Mouse (Mus musculus): Measurements from ENCODE around the gene Banp. TPM values are rescaled to one million over a fixed set of nuclear protein-coding genes. Genes with fewer than 3 reads are reported as not detected.

The Banp gene
- total RNA-seq, 2 experiments from 2014 or later: 32.7 to 61.0 TPM

DNA sequence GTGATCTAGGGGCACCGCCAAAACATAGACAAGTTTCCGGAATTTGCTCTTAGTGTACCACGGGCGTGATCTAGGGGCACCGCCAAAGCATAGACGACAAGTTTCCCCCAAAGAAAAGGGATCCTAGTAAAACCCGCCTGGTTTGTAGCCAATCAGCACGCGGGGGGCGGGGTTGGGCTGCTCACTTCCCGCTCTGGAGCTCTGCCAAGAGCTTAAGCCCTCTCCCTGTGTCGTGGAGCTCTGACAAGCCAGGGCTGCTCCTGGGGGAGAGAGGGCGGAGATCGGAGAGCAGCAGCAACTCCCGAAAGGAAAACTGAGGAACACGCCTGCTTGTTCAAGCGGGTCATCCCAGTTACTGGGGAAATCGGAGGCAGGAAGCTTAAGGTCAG lies 1.8 kb upstream of the Banp start:
- DNase-seq (ENCODE audit: low spot score in 2 of 2): peak; percentile 70 to 74
- no peak for TF ChIP-seq CTCF (conservative IDR thresholded peaks at IDR 0.05)
- Histone ChIP-seq H3K27ac (peak overlapping the region; percentile 71; the same call in 1 of the 2 replicates), H3K4me3 (peak overlapping the region; percentile 33)

DNA sequence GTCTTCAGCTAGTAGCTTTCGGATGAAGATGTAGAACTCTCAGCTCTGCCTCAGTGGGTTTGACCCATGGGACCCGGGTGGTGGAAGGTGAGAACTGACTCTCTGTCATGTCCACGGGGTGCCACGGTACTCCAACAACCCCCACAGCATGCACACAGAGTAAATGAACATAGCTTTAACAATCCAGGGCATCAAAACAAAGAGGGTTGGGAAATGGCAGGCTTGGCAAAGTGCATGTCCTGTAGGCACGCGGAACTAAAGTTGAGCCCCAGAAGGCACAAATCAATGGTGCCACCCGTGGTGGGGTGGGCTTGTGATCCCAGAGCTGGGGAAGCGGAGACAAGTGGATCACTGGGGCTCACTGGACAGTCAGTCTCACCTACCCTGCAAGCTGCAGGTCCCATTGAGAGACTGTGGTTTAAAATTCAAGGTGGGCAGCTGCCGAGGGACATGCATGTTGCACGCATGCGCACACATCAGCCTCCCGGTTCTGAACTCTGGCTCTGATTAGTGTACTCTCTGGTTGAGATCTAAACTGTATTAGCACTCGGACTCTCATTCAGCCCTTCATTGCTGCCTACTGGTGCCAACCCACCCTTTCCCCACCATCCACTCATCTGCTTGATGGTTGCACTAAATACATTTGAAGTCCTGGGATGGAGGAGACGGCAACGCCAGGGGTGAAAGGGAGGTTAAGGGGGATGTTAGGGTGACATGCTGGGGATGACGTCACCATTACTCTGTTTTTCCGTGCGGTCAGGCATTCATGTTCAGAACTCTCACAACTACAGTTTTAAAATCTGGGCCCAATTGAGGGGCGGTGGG lies 1.0 kb upstream of the Banp start:
- Histone ChIP-seq H3K27ac (peak overlapping the region; percentile 71; the same call in 1 of the 2 replicates), H3K4me3 (peak overlapping the region; percentile 33)
- DNase-seq (ENCODE audit: low spot score in 2 of 2): no peak
- no peak for TF ChIP-seq CTCF (conservative IDR thresholded peaks at IDR 0.05)

DNA sequence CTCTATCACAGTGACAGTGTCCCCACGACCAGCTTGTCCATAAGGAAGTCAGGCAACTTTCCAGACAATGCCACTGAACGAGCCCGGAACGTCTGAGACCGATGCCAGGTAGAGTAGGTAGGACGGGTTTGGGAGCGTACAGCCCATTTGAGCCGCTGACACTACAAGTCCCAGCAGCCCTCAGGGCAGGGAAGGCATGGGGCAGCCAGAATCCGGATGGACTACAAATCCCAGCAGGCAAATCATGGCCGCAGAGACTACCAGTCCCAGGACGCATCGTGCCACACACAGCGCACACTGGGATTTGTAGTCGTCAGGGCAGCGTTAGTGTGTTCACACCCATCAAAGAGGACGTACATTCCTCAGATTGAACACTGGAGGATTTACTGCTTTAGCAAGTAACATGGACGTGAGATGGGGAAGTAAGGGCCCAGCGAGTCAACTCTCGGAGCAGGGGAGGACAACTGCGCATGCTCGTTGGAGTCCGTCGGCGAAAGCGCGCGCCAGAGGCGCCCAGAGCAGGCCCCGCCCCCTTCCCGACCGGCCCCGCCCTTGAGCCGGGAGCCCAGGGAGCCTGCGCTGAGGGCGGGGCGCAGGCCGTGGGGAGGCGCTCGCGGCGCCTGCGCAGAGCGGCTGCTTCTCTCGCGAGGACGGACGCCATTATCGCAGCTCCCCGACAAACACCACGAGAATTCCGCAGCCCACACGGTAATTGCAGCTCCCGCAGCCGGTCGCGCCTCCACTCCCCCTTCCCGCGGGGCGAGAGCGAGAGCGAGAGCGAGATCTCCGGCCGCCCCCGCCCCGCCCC lies 595 bp downstream of the Banp start:
- peak overlapping the region; percentile 66 for H3K4me3 ChIP-seq
- TF ChIP-seq CTCF (conservative IDR thresholded peaks at IDR 0.05): no peak
- DNase-seq (ENCODE audit: low spot score in 2 of 2): peak; percentile 98
- peak overlapping the region; percentile 99 for H3K27ac ChIP-seq

DNA sequence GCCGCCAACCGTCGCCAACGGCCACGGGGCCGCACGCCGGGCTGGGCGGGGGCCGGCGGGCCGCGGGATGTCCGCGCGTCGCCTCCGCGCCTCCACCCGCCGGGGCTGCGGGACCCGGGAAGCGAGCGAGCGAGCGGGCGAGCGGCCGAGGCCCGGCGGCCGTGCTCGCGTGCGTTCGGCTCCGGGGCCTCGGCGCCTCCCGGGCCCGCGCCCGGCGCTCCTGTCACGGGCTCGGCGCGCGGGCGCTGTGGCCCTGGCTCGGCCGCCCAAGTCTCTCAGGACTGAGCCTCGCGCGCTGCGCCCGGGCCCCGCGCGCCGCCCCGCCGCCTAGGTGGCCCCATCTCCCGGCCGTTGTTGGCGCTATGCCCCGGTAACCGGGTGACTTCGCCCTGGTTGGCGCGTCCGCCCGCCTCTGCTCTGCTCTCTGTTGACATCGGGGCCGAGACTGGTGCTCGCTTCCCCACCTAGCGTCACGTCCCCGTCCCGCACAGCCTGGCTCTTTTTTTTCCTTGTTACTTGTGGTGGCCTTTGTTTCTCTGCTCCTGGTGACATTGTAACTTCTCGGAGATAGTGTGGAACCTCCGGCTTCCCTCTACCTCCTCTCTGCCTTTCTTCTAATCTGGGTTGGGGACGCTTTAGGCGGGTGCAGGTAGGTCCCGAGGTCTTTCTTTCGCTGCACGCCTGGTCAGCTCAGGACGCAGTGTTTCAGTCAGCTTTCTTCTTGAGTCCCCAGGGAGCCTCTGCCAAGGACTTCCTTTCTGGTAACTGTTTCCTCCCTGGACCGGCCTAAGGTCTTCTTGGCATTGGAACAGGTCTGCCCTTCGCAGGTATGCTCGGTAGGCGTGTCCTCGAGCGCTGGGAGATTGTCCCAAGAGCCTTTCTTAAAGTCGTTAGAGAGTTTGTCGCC lies 1.5 kb downstream of the Banp start:
- TF ChIP-seq CTCF (conservative IDR thresholded peaks at IDR 0.05): peak; percentile 54
- Histone ChIP-seq H3K27ac (peak overlapping the region; percentile 99), H3K4me3 (peak overlapping the region; percentile 66)
- peak in 1 of 2 experiments; percentile 58 for DNase-seq (ENCODE audit: low spot score in 2 of 2)

DNA sequence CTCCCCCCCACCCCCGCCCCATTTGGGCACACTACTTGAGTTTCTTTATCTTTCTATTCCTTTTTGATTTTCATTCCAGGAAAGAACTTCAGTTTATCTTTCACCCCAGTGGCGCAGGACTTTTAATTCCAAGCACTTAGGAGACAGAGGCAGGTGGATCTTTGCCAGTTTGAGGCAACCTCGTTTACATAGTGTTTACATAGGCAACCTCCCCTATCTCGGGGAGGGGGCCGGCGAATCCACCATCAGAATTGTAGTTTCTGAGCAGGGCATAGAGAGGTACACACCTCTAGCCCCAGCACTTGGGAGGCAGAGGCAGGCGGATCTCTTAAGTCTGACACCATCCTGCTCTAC lies 2.1 kb downstream of the Banp start:
- no peak overlapping the region for H3K27ac ChIP-seq
- H3K4me3 ChIP-seq: peak overlapping the region; percentile 66
- no peak for TF ChIP-seq CTCF (conservative IDR thresholded peaks at IDR 0.05)
- DNase-seq (ENCODE audit: low spot score in 2 of 2): no peak

DNA sequence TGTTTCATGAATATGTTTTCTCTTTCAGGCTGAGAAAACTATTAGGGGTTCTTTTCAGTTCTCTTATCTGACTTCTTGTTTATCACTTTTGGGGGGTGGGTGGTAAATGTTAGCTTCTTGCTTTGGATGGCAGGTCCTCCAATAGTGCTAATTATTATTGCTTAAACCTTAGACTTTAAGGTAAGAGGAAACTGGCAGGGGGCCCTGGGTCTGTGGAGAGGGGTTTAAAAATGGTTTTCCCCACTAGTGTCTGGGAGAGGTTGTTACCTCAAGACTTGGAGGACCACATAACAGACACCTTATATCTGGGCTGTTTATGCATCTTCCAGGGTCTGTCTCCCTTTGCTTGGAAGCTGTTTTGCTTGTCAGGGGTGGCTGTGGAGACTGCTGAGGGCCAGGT lies 2.6 kb downstream of the Banp start:
- Histone ChIP-seq H3K4me3 (peak overlapping the region; percentile 66; the same call in 1 of the 2 replicates), H3K27ac (no peak overlapping the region)
- TF ChIP-seq CTCF (conservative IDR thresholded peaks at IDR 0.05): no peak
- no peak for DNase-seq (ENCODE audit: low spot score in 2 of 2)

DNA sequence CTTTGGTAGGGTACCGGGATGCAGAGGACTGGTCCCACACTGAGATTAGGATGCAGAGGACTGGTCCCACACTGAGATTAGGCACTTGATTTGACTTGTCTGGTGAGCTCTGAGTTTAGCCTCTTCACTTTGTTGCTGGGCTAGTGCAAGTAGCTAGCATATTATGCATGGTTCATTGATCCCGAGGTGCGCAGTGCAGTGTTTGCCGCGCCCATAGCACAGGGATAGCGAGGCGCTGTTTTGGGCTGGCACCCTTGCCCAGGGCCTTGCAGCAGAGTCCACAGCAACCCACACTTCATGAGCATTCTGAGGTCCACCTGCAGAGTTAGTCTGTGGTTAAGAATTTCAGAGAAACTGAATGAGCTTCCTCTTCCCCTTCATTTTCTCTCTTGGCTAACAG lies 3.2 kb downstream of the Banp start:
- Histone ChIP-seq H3K27ac (no peak overlapping the region), H3K4me3 (no peak overlapping the region)
- no peak for DNase-seq (ENCODE audit: low spot score in 2 of 2)
- no peak for TF ChIP-seq CTCF (conservative IDR thresholded peaks at IDR 0.05)

DNA sequence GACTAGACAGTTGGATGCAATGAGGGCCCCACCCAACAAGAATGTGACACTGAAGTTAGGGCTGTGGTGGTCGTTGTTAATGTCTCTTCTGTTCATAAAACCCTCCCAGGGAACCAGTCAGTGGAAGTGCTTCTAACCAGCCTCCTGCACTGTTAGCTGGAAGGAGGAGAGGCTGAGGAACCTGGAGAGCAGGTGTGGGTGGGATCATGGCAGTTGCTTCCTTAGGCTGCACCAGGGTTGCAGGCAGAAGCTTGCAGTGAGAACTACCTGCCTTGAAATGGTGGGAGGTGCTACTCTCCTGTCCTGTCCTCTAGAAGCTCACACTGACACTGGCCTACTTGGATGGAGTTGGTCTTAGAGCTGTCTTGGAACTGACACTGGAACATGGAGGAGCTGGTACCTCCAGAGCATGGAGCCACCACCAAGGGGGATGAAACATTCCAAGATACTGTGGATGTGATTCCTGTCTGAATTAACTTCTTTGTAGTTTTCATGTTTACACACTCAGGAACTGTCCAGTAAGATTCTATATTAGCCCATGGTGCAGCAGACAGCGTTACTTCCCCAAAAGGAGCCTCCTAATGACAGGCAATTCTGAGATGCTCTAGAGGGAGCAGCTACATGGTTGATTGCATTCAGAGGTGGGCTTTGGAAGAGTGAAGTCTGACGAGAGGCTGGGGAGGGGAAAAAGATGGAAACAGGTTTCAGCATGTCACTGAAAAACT lies 4.4 kb downstream of the Banp start:
- TF ChIP-seq CTCF (conservative IDR thresholded peaks at IDR 0.05): no peak
- Histone ChIP-seq H3K4me3 (no peak overlapping the region), H3K27ac (no peak overlapping the region)
- no peak for DNase-seq (ENCODE audit: low spot score in 2 of 2)

DNA sequence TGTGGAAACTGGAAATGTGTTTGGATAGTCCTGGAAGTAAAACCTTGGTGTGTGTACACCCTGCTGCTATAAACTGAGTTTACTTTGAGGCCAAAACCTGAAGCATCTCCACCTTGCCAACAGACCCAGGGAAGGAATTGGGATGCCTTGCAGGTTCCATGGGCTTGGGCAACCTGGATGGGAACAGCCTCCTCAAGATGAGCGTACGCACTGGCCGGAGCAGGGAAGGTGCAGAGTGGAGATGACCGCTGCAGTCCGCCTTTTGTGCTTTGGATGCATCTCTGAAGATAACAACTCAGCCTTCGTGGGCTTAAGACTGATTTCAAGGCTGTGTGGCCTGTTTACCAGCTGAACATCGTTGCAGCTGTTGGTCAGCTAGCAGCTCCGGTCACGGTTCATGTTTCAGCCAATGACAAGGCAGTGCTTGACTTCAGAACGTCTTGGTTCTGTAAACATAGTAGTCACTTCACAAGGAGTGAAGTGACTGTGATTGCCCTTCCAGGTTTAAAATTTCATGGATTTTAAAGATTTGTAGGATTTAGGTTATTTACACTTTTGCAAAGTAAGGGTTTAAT lies 5.5 kb downstream of the Banp start:
- DNase-seq (ENCODE audit: low spot score in 2 of 2): no peak
- TF ChIP-seq CTCF (conservative IDR thresholded peaks at IDR 0.05): no peak
- Histone ChIP-seq H3K27ac (no peak overlapping the region), H3K4me3 (no peak overlapping the region)

DNA sequence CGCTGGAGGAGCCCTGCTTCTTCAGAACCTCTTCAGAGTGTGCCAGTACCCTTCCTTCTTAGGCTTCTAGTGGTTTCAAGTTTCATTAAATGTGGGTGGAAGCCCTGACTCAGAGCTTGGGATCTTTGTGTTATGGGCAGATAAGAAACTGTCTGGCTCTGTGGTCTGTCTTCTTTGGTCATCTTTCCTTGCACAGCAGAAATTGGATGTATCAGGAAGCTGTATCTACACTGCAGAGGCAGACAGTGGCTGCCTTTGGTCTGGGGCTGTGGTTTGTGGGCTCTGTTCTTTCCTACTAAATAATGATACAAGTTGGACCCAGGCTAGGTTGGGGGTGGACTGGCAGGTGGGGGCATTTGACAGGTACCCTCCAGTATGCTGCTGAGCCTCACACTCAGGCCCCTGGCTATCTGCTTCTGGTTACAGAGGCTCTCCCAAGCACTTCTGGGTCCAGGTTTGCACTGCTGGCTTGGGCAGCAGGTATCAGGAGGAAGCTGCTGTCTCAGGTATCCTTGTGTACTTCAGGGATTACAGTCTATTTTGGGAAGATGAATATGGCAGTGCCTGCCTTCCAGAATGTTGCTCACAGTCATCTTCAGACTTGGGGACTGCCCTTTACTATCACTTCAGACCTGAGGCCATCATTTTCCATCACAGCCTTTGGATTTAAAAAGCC lies 6.4 kb downstream of the Banp start:
- DNase-seq (ENCODE audit: low spot score in 2 of 2): no peak
- no peak overlapping the region for H3K27ac ChIP-seq
- no peak for TF ChIP-seq CTCF (conservative IDR thresholded peaks at IDR 0.05)
- H3K4me3 ChIP-seq: no peak overlapping the region

DNA sequence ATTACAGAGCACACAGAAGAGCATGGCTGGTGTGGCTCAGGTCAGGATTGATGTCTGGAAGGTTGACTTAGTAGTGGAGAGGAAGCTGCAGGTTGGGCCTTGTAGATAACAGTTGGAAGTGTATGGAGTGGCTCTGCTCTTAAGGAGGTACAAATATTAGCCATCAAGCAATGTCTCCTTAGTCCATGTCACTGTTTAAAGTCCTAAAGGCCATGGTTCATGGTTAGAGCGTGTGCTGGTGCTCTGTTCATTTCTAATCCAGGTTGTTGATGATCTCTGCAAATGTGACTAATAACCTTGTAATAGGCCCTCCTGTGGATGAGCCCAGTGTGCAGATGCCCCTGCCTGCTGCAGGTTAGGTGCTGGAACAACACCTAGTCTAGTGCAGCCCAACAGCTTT lies 8.8 kb downstream of the Banp start:
- no peak for DNase-seq (ENCODE audit: low spot score in 2 of 2)
- Histone ChIP-seq H3K4me3 (no peak overlapping the region), H3K27ac (no peak overlapping the region)
- TF ChIP-seq CTCF (conservative IDR thresholded peaks at IDR 0.05): no peak
